Mouse (Mus musculus) kidney, adult 2 months (tissue): ENCODE data around the gene Cpa5.

Experiments
- CTCF ChIP-seq: fragments of 200-500 bp; conservative IDR thresholded peaks from 2 replicates; pipeline ENCODE4 v1.5.1; 2011; ENCODE audit warnings: low read depth, mild to moderate bottlenecking, control low read depth, low read length, moderate library complexity, mixed read lengths; ENCODE audit not compliant: insufficient read depth, insufficient read length
- POLR2A ChIP-seq: fragments of 200-500 bp; IDR thresholded peaks from one replicate; pipeline ENCODE4 v1.6.1; 2011; ENCODE audit warnings: low read depth, low read length, control low read depth

- TF ChIP-seq CTCF (no peak), POLR2A (no peak)
Observed at GRCm38 (mm10) chr6:30621986-30622389, 11.2 kb downstream of the Cpa5 start.
